Mouse (Mus musculus) small intestine, adult 2 months (tissue): ENCODE results near the gene Asah2.

Source experiments
- CTCF ChIP-seq: fragments of 200-500 bp; IDR thresholded peaks from 2 replicates; pipeline ENCODE4 v1.5.1; 2012; ENCODE audit warnings: low read depth, mild to moderate bottlenecking, control low read depth, inconsistent platforms, low read length, moderate library complexity, mixed read lengths; ENCODE audit not compliant: insufficient replicate concordance, insufficient read length; ENCODE audit errors: extremely low read depth
- POLR2A ChIP-seq: fragments of 200-500 bp; IDR thresholded peaks from 2 replicates; pipeline ENCODE4 v1.6.1; 2012; ENCODE audit warnings: low read depth, mild to moderate bottlenecking, control low read depth, inconsistent platforms, low read length, moderate library complexity

GRCm38 (mm10) chr19:32152529-32152928 is 44.5 kb upstream of the Asah2 start:
- TF ChIP-seq POLR2A (no peak), CTCF (no peak)
